Mouse (Mus musculus) adrenal gland, adult (tissue): ENCODE measurements around the gene Il1r1.
"Not testable (repeated sequence)": the region's sequence is repeated elsewhere in the genome, so short reads cannot be mapped to it uniquely, and the experiment has no call there.

Source experiments
- DNase-seq, 2 experiments: peaks; one replicate each; pipeline ENCODE4 v3.0.0; 2022 to 2023; ENCODE audit warnings: low spot score in 1 of 2; ENCODE audit not compliant: inconsistent age in 2 of 2

Il1r1 gene

GRCm38 (mm10) chr1:40268536-40268935 lies 43.7 kb downstream of the Il1r1 start:
- no peak for DNase-seq

DNA sequence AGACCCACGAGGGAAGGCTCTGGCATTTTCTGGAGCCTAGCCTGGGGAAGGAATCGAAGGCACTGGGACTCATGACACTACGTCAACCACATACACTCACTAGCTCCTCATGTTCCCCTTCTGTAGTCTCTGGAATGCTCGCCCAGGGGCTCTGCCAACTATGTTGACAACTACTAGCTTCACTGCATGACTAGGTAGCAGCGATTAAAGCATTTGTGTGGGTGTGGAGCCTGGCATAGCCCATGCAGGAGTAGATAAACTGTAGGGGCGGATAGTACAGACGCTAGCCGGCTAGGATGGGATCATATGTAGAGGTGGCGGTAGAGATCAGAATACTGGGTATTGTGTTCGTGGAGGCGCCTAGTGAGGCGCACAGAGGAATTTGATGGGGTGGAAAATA lies 45.5 kb downstream of the Il1r1 start:
- DNase-seq: no peak

GRCm38 (mm10) chr1:40271052-40271451 lies 46.2 kb downstream of the Il1r1 start:
- no peak for DNase-seq

DNA sequence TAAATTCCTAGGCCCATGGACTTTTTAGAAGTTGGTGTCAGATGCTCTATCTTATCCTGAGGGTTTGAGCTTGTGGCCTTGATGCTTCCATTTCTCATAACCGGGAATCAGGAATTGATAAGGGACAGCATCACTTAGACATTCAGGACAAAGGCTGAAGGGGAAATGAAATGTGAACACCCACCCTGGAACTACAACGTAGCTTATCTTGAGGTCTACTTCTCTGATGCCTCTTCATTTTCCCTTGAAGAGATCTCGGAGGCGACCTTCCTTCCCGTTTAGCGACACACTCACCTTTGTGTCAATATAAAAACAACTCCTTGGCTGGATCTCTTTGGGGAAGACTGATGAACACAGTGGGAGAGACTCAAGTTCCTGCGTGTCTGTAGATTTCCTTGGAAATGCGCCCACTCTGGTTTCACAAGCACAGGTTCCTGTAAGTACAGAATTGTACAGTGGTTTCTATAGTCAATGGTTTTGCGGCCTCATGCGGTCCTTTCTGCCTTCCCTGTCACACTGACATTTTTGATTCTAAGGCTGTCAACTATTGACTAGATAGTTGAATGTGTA lies 46.7 kb downstream of the Il1r1 start:
- DNase-seq: no peak

DNA sequence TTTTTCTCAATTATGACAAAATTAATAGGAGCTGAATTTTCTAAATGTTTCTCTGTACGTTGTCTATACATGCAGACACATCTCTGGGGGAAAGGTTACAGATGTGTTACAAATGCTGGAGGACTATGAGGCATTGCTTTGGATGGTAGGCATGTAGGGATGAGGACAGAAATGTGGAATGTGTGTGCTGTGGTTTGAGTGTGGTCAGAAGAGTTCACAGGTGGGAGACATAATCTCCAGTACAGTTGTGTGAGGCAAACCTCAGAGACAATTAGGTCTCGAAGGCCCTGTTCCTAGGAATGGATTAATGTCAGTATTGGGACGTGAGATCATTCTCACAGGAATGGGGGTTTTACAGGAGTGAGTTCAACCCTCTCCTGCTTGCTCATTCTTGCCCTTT lies 47.3 kb downstream of the Il1r1 start:
- DNase-seq: no peak

DNA sequence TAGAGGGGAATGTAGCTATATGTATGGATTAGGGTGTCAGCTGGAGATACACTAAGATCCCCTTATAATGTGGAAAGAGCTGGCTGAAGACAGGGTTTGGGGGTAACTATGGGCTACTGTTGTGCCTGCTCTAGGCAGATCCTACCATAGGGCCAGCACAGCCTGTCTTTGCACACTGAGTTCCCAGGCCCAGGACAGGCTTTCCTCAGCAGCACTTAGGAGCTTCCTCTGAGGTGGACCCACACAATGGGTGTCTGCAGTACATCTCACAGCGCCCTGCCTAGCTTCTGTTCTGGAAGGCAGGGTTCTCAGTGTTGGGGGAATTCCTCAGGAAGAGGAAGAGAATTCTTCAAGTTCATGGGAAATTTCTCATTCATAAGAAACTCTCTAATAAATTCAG lies 48.6 kb downstream of the Il1r1 start:
- DNase-seq: no peak

- no peak for DNase-seq
Observed at GRCm38 (mm10) chr1:40275285-40276013, 50.6 kb downstream of the Il1r1 start.

- no peak for DNase-seq
Observed at GRCm38 (mm10) chr1:40277944-40278343, 53.1 kb downstream of the Il1r1 start.

DNA sequence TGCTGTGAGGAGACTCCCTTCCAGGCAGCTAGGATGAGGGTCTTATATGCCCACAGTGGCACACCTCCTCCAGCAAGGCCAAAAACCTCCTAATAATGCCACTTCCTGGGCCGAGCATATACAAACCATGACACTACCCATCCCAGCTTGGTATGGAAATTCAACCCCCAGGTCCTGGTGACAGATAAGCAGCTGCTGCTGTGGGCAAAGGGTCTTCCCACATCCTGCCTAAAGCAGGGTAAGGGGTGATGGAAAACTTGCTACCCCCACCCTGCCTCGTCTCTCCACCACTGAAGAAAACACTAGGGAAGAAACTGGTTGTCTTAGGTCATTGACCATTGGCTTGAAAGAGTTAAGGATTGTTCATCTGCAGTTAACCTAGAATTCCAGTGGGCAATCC lies 53.8 kb downstream of the Il1r1 start:
- no peak for DNase-seq

GRCm38 (mm10) chr1:40279182-40279743 lies 54.4 kb downstream of the Il1r1 start:
- DNase-seq: no peak

DNA sequence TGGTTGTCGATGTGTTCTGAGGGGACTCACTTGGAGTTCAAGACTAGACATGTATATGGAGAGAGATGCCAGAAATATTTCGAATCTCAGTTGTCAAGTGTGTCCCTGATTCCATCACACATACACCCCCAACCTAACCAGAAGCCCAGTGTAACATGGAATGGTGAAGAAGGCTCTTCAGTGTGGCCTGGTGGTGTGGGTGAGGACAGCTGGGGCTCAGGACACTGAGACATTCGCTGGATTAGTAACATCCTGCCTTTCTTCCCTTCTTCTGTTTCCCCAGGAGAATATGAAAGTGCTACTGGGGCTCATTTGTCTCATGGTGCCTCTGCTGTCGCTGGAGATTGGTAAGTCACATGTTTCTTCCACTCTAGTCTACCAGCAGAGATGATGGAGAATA lies 57.1 kb downstream of the Il1r1 start:
- DNase-seq: no peak

DNA sequence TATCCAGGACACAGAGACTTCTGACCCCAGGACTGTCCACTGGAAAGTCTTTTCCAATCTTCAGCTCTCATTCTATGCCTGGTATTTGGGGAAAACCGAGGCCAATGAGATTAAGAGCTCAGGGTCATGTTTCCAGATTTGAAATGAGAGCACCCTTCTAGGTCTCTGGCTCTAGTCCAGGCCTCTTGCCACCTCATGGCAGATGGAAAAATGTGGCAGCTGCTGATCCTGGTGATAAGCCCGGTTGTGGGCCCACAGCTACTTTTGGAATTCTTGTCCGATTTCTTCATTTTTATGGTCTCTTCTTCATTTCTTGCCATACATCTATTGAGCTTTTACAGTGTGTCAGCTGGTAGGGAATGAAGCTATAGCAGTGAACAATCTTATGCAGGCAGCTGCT lies 57.5 kb downstream of the Il1r1 start:
- DNase-seq: peak in 1 of 2 experiments; percentile 70

DNA sequence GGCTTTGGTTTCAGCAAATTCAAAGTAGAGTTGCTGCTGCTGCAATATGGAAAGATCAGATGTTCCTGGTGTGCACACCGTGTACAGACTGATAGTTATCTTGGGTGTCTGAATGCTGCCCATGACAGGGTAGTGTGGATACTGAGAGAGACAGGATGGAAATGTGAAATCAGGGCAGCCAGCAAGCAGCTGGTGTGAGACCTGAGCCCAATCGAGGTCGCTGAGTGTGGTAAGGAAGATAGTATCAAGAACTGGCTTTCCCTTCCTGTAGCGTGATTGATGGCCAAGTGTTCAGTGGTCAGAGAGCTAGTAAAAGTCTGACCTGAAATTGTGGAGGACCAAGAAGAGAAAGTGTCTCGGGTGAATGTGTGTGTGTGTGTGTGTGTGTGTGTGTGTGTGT lies 59.1 kb downstream of the Il1r1 start:
- no peak for DNase-seq

GRCm38 (mm10) chr1:40290489-40291255 lies 65.8 kb downstream of the Il1r1 start:
- no peak for DNase-seq

- no peak for DNase-seq
Observed at GRCm38 (mm10) chr1:40292231-40292630, 67.4 kb downstream of the Il1r1 start.

DNA sequence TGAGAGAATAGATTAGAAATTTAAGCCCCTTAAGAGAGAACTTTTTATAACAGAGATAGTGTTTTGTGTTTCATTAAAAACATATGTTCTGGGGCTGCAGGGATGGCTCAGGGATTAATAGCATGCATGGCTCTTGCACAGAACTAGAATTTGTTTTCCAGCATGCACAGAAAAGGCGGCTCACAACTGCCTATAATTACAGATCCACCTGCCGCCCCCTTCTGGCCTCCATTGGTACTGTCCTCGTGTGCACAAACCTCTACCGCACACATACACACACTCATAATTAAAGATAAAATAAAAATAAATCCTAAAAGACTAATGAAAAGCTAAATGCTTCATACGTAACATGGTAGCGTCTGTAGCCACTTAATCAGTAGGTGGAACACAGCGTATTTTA lies 69.0 kb downstream of the Il1r1 start:
- DNase-seq: no peak

DNA sequence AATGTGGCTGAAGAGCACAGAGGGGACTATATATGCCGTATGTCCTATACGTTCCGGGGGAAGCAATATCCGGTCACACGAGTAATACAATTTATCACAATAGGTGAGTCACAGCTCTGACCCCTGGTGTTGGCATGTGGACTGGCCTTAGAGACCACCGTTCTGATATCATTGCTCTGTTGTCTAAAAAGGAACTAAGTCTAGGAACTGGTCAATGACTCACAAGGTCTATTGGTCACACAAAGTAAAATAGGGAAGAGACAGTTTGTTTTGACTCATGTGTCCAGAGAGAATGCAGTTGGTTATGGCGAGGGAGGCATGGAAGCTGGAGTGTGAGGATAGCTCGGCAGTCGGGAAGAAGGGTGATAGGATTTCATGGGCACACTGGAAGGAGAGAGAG lies 69.9 kb downstream of the Il1r1 start:
- DNase-seq: no peak

DNA sequence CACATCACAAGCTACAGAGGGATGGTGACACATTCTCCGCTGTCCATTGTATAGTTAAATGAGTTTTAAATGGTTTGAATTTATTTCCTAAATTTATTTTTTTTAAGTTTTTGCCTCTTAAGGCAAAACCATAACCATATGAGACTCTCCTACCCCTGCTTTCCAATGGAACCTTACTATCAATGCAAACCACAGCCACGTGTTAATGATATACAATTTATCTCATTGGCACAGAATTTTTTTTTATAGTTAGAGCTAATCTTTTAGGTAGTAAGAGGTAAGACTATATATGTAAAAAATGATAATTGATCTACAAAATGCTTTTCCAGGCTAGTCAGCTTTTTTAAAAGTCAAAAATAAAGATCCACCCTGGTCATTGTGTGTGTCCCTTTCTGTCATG lies 73.2 kb downstream of the Il1r1 start:
- no peak for DNase-seq

- no peak for DNase-seq
Observed at GRCm38 (mm10) chr1:40303179-40303866, 78.4 kb downstream of the Il1r1 start.

GRCm38 (mm10) chr1:40304321-40304720 lies 79.4 kb downstream of the Il1r1 start:
- not testable (repeated sequence) for DNase-seq

- no peak for DNase-seq
Observed at GRCm38 (mm10) chr1:40306111-40306510, 81.2 kb downstream of the Il1r1 start.
